Mouse (Mus musculus) stomach, postnatal 0 days (tissue): ENCODE results near the gene Pknox2. TPM values are rescaled to one million over a fixed set of nuclear protein-coding genes. Genes with fewer than 3 reads are reported as not detected.

Experiments used
- ATAC-seq: fragments of 200-750 bp; cut with Nextera tagmentation; 2 replicates; pipeline ENCODE4 v1.8.0; 2017; ENCODE audit not compliant: low FRiP score, low TSS enrichment
- DNase-seq: peaks from one replicate; pipeline ENCODE4 v3.0.0-alpha.2; 2016; ENCODE audit warnings: low spot score
- H3K27ac ChIP-seq: fragments of 300-500 bp; sonication (generic); replicated peaks from 2 replicates; pipeline ENCODE4 v1.5.1; 2014; ENCODE audit warnings: mild to moderate bottlenecking, control low read depth
- H3K27me3 ChIP-seq: fragments of 300-500 bp; sonication (generic); 2 replicates; pipeline ENCODE4 v1.6.1; 2014; ENCODE audit warnings: low read length; ENCODE audit not compliant: control insufficient read depth, insufficient read depth
- H3K36me3 ChIP-seq: fragments of 300-500 bp; sonication (generic); 2 replicates; pipeline ENCODE4 v1.6.1; 2014; ENCODE audit warnings: low read length, mixed read lengths; ENCODE audit not compliant: control insufficient read depth, insufficient read depth
- H3K4me1 ChIP-seq: fragments of 300-500 bp; sonication (generic); replicated peaks from 2 replicates; pipeline ENCODE4 v1.6.1; 2014; ENCODE audit warnings: antibody characterized with exemption; ENCODE audit not compliant: control insufficient read depth, insufficient read depth
- H3K4me2 ChIP-seq: fragments of 300-500 bp; sonication (generic); replicated peaks from 2 replicates; pipeline ENCODE4 v1.6.1; 2014; ENCODE audit warnings: low read depth, mild to moderate bottlenecking, control low read depth, moderate library complexity
- H3K4me3 ChIP-seq: fragments of 300-500 bp; sonication (generic); 2 replicates; pipeline ENCODE4 v1.5.1; 2014; ENCODE audit warnings: low read depth, low read length, control low read depth
- H3K9ac ChIP-seq: fragments of 300-500 bp; sonication (generic); 2 replicates; pipeline ENCODE4 v1.6.1; 2014; ENCODE audit warnings: mild to moderate bottlenecking, low read length, control low read depth, mixed read lengths
- H3K9me3 ChIP-seq: fragments of 300-500 bp; sonication (generic); 2 replicates; pipeline ENCODE4 v1.6.1; 2016; ENCODE audit warnings: low read length; ENCODE audit not compliant: control insufficient read depth
- CTCF ChIP-seq: IDR thresholded peaks from 2 replicates; pipeline ENCODE4 v1.5.1; 2016; ENCODE audit warnings: antibody characterized with exemption, low read depth, mild to moderate bottlenecking, moderate library complexity
- EP300 ChIP-seq: optimal IDR thresholded peaks from 2 replicates; pipeline ENCODE3; 2016; ENCODE audit warnings: antibody characterized with exemption
- WGBS: fragments of 180-500 bp; shearing (Covaris S2); extraction: QIAGEN DNeasy Blood & Tissue Kit; methylation state at CpG from one replicate; pipeline ENCODE4 v1.1.7; 2014; 5-methylcytosine and 5-hydroxymethylcytosine counted together
- polyA plus RNA-seq: library from polyadenylated mRNA; unstranded; fragments of >200 nt; fragmentation: Nextera tagmentation; extraction: Ambion mirVana; gene quantifications from 2 replicates; pipeline ENCODE4 v1.2.1, GENCODE M21; 2015

Gene Pknox2
- polyA plus RNA-seq, 1 experiment from 2014 or later: 2.4 TPM

GRCm38 (mm10) chr9:37004676-37005075 is 142.5 kb downstream of the Pknox2 start:
- ATAC-seq (no peak), DNase-seq (no peak)
- Histone ChIP-seq H3K4me3 (no peak overlapping the region), H3K36me3 (no peaks in the 10 kb centered on the region), H3K27me3 (no peaks in the 10 kb centered on the region), H3K27ac (no peak overlapping the region), H3K9me3 (no peaks in the 10 kb centered on the region), H3K4me1 (no peaks in the 10 kb centered on the region), H3K9ac (no peak overlapping the region), H3K4me2 (no peak overlapping the region)
- no peak for TF ChIP-seq CTCF
- TF ChIP-seq EP300: no peak
- WGBS: 44% methylated on average over 6 of the region's 6 CpGs

- Histone ChIP-seq H3K4me3 (no peak overlapping the region), H3K36me3 (no peaks in the 10 kb centered on the region), H3K9ac (no peak overlapping the region), H3K27me3 (no peaks in the 10 kb centered on the region), H3K27ac (no peak overlapping the region), H3K4me2 (no peak overlapping the region), H3K4me1 (no peaks in the 10 kb centered on the region), H3K9me3 (no peaks in the 10 kb centered on the region)
- WGBS: 47% methylated on average over 7 of the region's 7 CpGs
- DNase-seq (no peak), ATAC-seq (no peak)
- TF ChIP-seq EP300 (no peak), CTCF (no peak)
Measured at GRCm38 (mm10) chr9:37001935-37002535, 145.2 kb downstream of the Pknox2 start.

- Histone ChIP-seq H3K9me3 (no peaks in the 10 kb centered on the region), H3K36me3 (no peaks in the 10 kb centered on the region), H3K4me1 (no peaks in the 10 kb centered on the region), H3K27me3 (no peaks in the 10 kb centered on the region), H3K4me2 (no peak overlapping the region), H3K9ac (no peak overlapping the region), H3K27ac (no peak overlapping the region), H3K4me3 (no peak overlapping the region)
- DNase-seq (no peak), ATAC-seq (no peak)
- TF ChIP-seq EP300 (no peak), CTCF (no peak)
- 94% methylated on average over 3 of the region's 3 CpGs for WGBS
Measured at GRCm38 (mm10) chr9:36999393-36999792, 147.8 kb downstream of the Pknox2 start.

- no peak overlapping the region for H3K4me3 ChIP-seq
- H3K27ac ChIP-seq: no peak overlapping the region
- TF ChIP-seq EP300: no peak
- TF ChIP-seq CTCF: no peak
- no peak overlapping the region for H3K4me2 ChIP-seq
- no peaks in the 10 kb centered on the region for H3K9me3 ChIP-seq
- no peak for DNase-seq
- WGBS: 62% methylated on average over 13 of the region's 13 CpGs
- no peaks in the 10 kb centered on the region for H3K4me1 ChIP-seq
- H3K36me3 ChIP-seq: no peaks in the 10 kb centered on the region
- no peak for ATAC-seq
- no peak overlapping the region for H3K9ac ChIP-seq
- no peaks in the 10 kb centered on the region for H3K27me3 ChIP-seq
Measured at GRCm38 (mm10) chr9:36990626-36991368, 156.4 kb downstream of the Pknox2 start.

- Histone ChIP-seq H3K4me2 (no peak overlapping the region), H3K9ac (no peak overlapping the region), H3K4me1 (no peaks in the 10 kb centered on the region), H3K36me3 (no peaks in the 10 kb centered on the region), H3K27ac (no peak overlapping the region), H3K27me3 (no peaks in the 10 kb centered on the region), H3K4me3 (no peak overlapping the region), H3K9me3 (no peaks in the 10 kb centered on the region)
- 86% methylated on average over 3 of the region's 3 CpGs for WGBS
- DNase-seq (no peak), ATAC-seq (no peak)
- TF ChIP-seq EP300: no peak
- TF ChIP-seq CTCF: no peak
Measured at GRCm38 (mm10) chr9:36989991-36990390, 157.2 kb downstream of the Pknox2 start.

GRCm38 (mm10) chr9:36985233-36985632 is 162.0 kb downstream of the Pknox2 start:
- H3K9me3 ChIP-seq: no peaks in the 10 kb centered on the region
- no peak for TF ChIP-seq EP300
- no peak for TF ChIP-seq CTCF
- no peak overlapping the region for H3K4me2 ChIP-seq
- no peaks in the 10 kb centered on the region for H3K36me3 ChIP-seq
- H3K9ac ChIP-seq: no peak overlapping the region
- WGBS: 72% methylated on average over 9 of the region's 9 CpGs
- H3K27ac ChIP-seq: no peak overlapping the region
- no peak for DNase-seq
- H3K4me1 ChIP-seq: no peaks in the 10 kb centered on the region
- no peaks in the 10 kb centered on the region for H3K27me3 ChIP-seq
- H3K4me3 ChIP-seq: no peak overlapping the region
- ATAC-seq: no peak
